Mouse (Mus musculus): ENCODE measurements around the gene Smg5. TPM values are rescaled to one million over a fixed set of nuclear protein-coding genes. Genes with fewer than 3 reads are reported as not detected.
"Not testable (repeated sequence)": the region's sequence is repeated elsewhere in the genome, so short reads cannot be mapped to it uniquely, and the experiment has no call there.

Gene Smg5
- polyA plus RNA-seq, 1 experiment from 2014 or later: 54.4 TPM

DNA sequence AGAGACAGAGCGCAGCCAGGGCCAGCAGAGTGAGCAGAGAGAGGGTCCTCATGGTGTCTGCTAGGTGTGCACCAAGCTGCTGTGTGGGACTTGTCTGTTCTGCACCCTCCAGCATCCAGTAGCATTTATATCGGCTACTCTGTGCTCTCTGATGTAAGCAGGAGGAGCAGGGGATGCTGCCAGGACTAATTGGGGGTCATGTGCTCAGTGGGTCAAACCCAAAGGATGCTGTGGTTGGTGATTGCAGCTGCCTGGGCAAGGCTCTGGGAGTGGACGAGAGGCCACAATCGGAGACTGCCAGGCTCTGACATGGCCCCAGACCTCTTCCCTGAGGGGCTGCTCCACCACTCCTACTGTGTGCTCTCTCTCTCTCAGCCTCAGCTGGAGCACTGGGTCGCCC is 42.5 kb downstream of the Smg5 start, which contains the start of gene Bglap2:
Bglap2 (minus strand) TSS at position 101 of the 400 bp plus-strand sequence.
- not testable (repeated sequence) for H3K9ac ChIP-seq; ATAC-seq (ENCODE audit: insufficient read depth); H3K27ac ChIP-seq (ENCODE audit: low read depth); H3K4me3 ChIP-seq (ENCODE audit: low read depth, low read length); H3K9me3 ChIP-seq (ENCODE audit: low read depth, low read length); H3K36me3 ChIP-seq (ENCODE audit: insufficient read depth); H3K4me1 ChIP-seq (ENCODE audit: insufficient read depth); DNase-seq; H3K4me2 ChIP-seq; H3K27me3 ChIP-seq (ENCODE audit: insufficient read depth, low read length)
- 74% methylated on average over 4 of the region's 5 CpGs for WGBS

DNA sequence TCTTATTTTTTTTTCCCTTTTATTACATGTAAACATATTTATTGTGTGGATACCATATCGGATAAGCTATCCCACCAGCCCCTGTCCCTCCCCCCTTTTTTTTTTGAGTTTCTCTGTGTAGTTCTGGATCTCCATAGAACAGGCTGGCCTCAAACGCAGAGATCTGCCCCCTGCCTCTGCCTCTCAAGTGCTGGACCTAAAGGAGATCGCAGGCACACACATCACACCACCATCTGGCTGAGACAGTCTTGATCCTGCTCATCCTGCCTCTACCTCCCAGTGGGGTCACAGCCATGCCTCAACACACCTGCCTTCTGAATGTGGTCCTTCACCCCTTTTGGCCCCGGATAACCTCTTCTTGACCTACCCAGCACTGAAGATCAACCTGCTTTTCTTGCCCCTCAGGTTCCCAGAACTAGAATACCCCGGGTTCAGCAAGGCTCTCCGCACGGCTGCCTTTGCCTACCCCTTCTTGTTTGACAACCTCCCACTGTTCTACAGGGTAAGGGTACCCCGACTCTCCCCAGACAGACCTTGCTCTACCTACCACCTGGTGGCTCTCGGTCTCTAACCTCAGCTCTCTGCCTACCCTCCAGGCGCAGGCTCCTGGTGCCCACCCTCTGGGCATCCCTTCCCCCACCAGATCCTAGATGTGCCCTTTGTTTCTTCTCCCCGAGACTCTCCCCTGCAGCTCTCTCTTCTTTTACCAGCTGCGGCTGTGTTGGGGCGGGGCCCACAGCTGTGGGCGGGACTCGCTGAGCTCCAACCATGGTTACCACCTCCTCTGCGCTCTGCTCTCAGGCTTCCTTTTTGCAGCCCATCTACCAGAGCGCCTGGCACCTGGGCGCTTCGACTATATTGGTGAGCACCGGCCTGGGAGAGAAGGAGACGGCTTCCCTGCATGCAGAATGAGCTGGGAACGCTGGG is 45.6 kb downstream of the Smg5 start:
- H3K27ac ChIP-seq (ENCODE audit: low read depth); H3K4me1 ChIP-seq (ENCODE audit: insufficient read depth); H3K9ac ChIP-seq; H3K36me3 ChIP-seq (ENCODE audit: insufficient read depth); H3K27me3 ChIP-seq (ENCODE audit: insufficient read depth, low read length); H3K4me3 ChIP-seq (ENCODE audit: low read depth, low read length); H3K9me3 ChIP-seq (ENCODE audit: low read depth, low read length): not testable (repeated sequence)
- ATAC-seq (ENCODE audit: insufficient read depth) (peak; percentile 86), DNase-seq (peak; percentile 72)
- 9% methylated on average over 17 of the region's 22 CpGs for WGBS
- H3K4me2 ChIP-seq: peak overlapping the region; percentile 48

DNA sequence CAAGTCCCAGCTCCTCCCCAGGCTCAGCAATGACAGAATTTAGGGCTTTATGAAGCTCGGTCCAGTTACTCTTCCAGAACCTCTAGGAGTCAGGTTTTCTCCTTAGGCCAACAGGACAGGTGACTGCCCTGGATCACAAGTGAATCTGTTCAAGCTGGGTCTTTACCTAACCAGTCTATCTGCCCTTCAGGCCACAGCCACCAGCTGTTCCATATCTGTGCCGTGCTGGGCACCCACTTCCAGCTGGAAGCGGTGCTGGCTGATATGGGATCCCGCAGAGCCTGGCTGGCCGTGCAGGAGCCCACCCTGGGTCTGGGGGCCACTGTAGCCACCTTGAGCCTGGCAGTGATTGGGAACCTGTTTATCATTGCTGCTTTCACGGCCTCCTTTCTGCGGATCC is 46.3 kb downstream of the Smg5 start:
- H3K27me3 ChIP-seq (ENCODE audit: insufficient read depth, low read length); H3K27ac ChIP-seq (ENCODE audit: low read depth); H3K4me1 ChIP-seq (ENCODE audit: insufficient read depth); DNase-seq; H3K9ac ChIP-seq; H3K4me3 ChIP-seq (ENCODE audit: low read depth, low read length); H3K9me3 ChIP-seq (ENCODE audit: low read depth, low read length); H3K4me2 ChIP-seq; H3K36me3 ChIP-seq (ENCODE audit: insufficient read depth): not testable (repeated sequence)
- WGBS: 47% methylated on average over 1 of the region's 7 CpGs
- ATAC-seq (ENCODE audit: insufficient read depth): 0 out of 2 replicates have a peak, but pooled peaks have one; percentile 29

DNA sequence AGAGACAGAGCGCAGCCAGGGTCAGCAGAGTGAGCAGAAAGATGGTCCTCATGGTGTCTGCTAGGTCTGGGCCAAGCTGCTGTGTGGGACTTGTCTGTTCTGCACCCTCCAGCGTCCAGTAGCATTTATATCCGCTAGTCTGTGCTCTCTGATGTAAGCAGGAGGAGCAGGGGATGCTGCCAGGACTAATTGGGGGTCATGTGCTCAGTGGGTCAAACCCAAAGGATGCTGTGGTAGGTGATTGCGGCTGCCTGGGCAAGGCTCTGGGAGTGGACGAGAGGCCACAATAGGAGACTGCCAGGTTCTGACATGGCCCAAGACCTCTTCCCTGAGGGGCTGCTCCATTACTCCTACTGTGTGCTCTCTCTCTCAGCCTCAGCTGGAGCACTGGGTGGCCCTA is 48.3 kb downstream of the Smg5 start, which contains the start of gene Bglap:
Bglap (minus strand) TSS at position 101 of the 400 bp plus-strand sequence.
- Histone ChIP-seq H3K9me3 (ENCODE audit: low read depth, low read length) (no peaks in the 10 kb centered on the region), H3K36me3 (ENCODE audit: insufficient read depth) (no peaks in the 10 kb centered on the region), H3K27ac (ENCODE audit: low read depth) (no peak within 1 kb of the TSS), H3K9ac (no peak within 1 kb of the TSS), H3K4me1 (ENCODE audit: insufficient read depth) (no peaks in the 10 kb centered on the region), H3K4me3 (ENCODE audit: low read depth, low read length) (no peak within 1 kb of the TSS), H3K4me2 (no peak within 1 kb of the TSS), H3K27me3 (ENCODE audit: insufficient read depth, low read length) (no peaks in the 10 kb centered on the region)
- WGBS: 74% methylated on average over 5 of the region's 5 CpGs
- TF ChIP-seq CTCF (IDR thresholded peaks at IDR 0.05; ENCODE audit: low read depth): no peak
- no peak for DNase-seq
- ATAC-seq (ENCODE audit: insufficient read depth): no peak

DNA sequence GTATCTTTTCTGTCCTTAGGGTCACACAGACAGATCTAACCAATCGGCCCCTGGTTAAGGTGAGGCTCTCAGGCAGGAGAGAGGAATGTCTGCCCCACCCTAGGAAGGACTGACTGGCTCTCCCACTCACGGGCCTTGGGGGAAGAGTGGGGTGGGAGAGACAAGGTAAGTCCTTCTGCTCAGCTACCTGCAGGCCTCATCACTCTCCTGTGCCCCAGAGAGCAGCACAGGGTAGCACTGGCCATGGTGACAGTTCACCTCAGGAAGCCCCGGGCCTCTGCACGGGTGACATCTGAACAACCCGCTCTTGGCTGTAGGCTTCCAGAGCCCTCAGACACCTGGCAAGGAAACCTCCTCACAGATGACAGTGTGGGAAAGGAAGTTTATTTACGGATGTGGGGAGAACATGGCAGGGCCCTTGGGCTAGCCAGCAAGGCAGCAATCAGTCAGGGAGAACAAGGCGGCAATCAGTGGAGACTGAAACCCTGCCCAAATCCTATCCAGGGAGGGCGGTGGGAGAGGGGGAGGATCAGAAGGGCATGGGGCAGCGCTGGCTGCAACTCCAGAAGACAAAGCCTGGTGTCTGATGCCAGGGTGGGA is 57.8 kb downstream of the Smg5 start:
- ATAC-seq (ENCODE audit: insufficient read depth): no peak
- H3K4me2 ChIP-seq: no peak overlapping the region
- DNase-seq: no peak
- H3K4me1 ChIP-seq (ENCODE audit: insufficient read depth): no peaks in the 10 kb centered on the region
- no peaks in the 10 kb centered on the region for H3K27me3 ChIP-seq (ENCODE audit: insufficient read depth, low read length)
- H3K9ac ChIP-seq: no peak overlapping the region
- H3K4me3 ChIP-seq (ENCODE audit: low read depth, low read length): no peak overlapping the region
- no peak for TF ChIP-seq CTCF (IDR thresholded peaks at IDR 0.05; ENCODE audit: low read depth)
- H3K36me3 ChIP-seq (ENCODE audit: insufficient read depth): peaks cover 41% of the 10 kb centered on the region
- no peaks in the 10 kb centered on the region for H3K9me3 ChIP-seq (ENCODE audit: low read depth, low read length)
- no peak overlapping the region for H3K27ac ChIP-seq (ENCODE audit: low read depth)
- 86% methylated on average over 9 of the region's 9 CpGs for WGBS

DNA sequence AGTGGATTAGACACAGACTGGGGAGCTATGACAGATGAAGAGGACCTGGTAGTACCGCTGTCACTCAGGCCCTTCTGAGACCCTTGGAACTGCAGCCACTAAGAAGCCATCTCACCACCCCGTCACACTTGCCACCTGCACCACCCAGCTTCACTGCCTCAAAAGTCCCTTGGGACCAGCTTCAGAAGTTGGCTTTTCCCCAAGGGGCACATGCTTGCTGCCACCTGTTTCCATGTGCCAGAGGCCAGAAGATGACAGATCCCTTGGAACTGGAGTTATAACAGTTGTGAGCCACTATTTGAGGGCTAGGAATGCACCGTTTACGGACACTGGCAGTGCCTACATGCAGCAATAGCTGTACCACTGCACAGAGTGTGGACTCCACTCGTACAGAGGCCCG is 59.2 kb downstream of the Smg5 start:
- no peak overlapping the region for H3K4me2 ChIP-seq
- H3K27ac ChIP-seq (ENCODE audit: low read depth): no peak overlapping the region
- no peak overlapping the region for H3K9ac ChIP-seq
- no peaks in the 10 kb centered on the region for H3K9me3 ChIP-seq (ENCODE audit: low read depth, low read length)
- peaks cover 52% of the 10 kb centered on the region for H3K36me3 ChIP-seq (ENCODE audit: insufficient read depth)
- H3K27me3 ChIP-seq (ENCODE audit: insufficient read depth, low read length): no peaks in the 10 kb centered on the region
- H3K4me1 ChIP-seq (ENCODE audit: insufficient read depth): no peaks in the 10 kb centered on the region
- H3K4me3 ChIP-seq (ENCODE audit: low read depth, low read length): no peak overlapping the region
- DNase-seq (no peak), ATAC-seq (ENCODE audit: insufficient read depth) (no peak)
- 91% methylated on average over 6 of the region's 6 CpGs for WGBS
- no peak for TF ChIP-seq CTCF (IDR thresholded peaks at IDR 0.05; ENCODE audit: low read depth)

DNA sequence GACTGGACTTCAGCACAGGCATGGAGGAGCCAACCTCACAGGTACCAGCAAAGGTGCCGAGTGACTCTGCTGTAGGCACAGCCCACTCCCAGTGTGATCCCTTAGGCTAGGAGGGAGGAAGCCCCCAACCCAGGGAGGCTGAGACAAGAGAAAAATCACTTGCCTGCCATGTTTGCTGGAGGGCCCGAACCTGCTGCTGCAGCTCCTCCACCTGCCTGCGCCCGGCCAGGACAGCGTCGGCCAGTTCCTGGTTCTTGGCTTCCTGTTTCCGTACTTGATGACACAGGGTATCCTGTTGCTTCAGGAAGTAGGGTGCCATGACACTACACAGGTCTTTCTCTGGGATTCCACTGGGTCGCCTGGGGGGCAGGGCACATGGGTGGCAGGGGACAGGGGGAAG is 59.7 kb downstream of the Smg5 start:
- no peaks in the 10 kb centered on the region for H3K9me3 ChIP-seq (ENCODE audit: low read depth, low read length)
- H3K9ac ChIP-seq: no peak overlapping the region
- 89% methylated on average over 8 of the region's 8 CpGs for whole genome bisulfite sequencing
- no peak for TF ChIP-seq CTCF (IDR thresholded peaks at IDR 0.05; ENCODE audit: low read depth)
- no peak for ATAC-seq (ENCODE audit: insufficient read depth)
- peaks cover 54% of the 10 kb centered on the region for H3K36me3 ChIP-seq (ENCODE audit: insufficient read depth)
- H3K4me3 ChIP-seq (ENCODE audit: low read depth, low read length): no peak overlapping the region
- H3K4me2 ChIP-seq: no peak overlapping the region
- H3K4me1 ChIP-seq (ENCODE audit: insufficient read depth): no peaks in the 10 kb centered on the region
- DNase-seq: no peak
- no peaks in the 10 kb centered on the region for H3K27me3 ChIP-seq (ENCODE audit: insufficient read depth, low read length)
- H3K27ac ChIP-seq (ENCODE audit: low read depth): no peak overlapping the region
